Mouse (Mus musculus): Measurements from ENCODE around the gene Usp13. TPM values are rescaled to one million over a fixed set of nuclear protein-coding genes. Genes with fewer than 3 reads are reported as not detected.

The Usp13 gene
- polyA plus RNA-seq, 1 experiment from 2014 or later, result 55.5 TPM

DNA sequence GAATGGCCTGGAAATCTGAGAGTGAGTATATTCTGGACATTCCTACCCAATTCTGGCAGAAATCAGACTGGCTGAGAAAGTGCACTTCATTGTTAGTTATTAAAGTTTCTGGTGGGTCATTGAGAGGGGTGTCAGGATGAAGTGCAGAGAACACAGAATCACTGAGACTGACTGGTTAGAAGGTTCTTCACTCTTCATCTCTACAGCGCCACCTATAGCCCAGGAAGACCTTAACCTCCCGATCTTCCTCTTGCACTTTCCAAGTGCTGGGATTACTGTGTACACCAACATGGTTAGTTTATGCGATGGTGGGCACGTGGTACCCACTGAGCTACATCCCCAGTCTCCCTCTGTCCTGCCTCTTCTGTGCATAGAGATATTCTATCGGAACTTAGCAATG lies 130.1 kb downstream of the Usp13 start:
- no peak for ATAC-seq (replicated peaks; ENCODE audit: insufficient number of reproducible peaks, insufficient read depth, low FRiP score, low read depth)
- H3K27ac ChIP-seq, result no peak overlapping the region
- no peak overlapping the region for H3K4me3 ChIP-seq
- H3K27me3 ChIP-seq, result no peaks in the 10 kb centered on the region
- no peaks in the 10 kb centered on the region for H3K36me3 ChIP-seq
- WGBS, result 81% methylated on average over 5 of the region's 5 CpGs
- no peaks in the 10 kb centered on the region for H3K4me1 ChIP-seq (replicated peaks)
- no peak overlapping the region for H3K4me2 ChIP-seq
- H3K9ac ChIP-seq, result no peak overlapping the region
- no peaks in the 10 kb centered on the region for H3K9me3 ChIP-seq (replicated peaks)

GRCm38 (mm10) chr3:32951382-32951781 lies 134.0 kb downstream of the Usp13 start:
- Histone ChIP-seq H3K4me2 (no peak overlapping the region), H3K27me3 (no peaks in the 10 kb centered on the region), H3K4me3 (no peak overlapping the region), H3K36me3 (no peaks in the 10 kb centered on the region), H3K9me3 (replicated peaks) (no peaks in the 10 kb centered on the region), H3K27ac (no peak overlapping the region), H3K9ac (no peak overlapping the region), H3K4me1 (replicated peaks) (no peaks in the 10 kb centered on the region)
- WGBS, result 13% methylated on average over 1 of the region's 1 CpGs
- no peak for ATAC-seq (replicated peaks; ENCODE audit: insufficient number of reproducible peaks, insufficient read depth, low FRiP score, low read depth)

GRCm38 (mm10) chr3:32961494-32961893 lies 144.1 kb downstream of the Usp13 start:
- 77% methylated on average over 3 of the region's 3 CpGs for WGBS
- Histone ChIP-seq H3K4me1 (replicated peaks) (no peaks in the 10 kb centered on the region), H3K4me3 (no peak overlapping the region), H3K27ac (no peak overlapping the region), H3K4me2 (no peak overlapping the region), H3K27me3 (no peaks in the 10 kb centered on the region), H3K9me3 (replicated peaks) (no peaks in the 10 kb centered on the region), H3K9ac (no peak overlapping the region), H3K36me3 (no peaks in the 10 kb centered on the region)
- no peak for ATAC-seq (replicated peaks; ENCODE audit: insufficient number of reproducible peaks, insufficient read depth, low FRiP score, low read depth)

- no peak for ATAC-seq (replicated peaks; ENCODE audit: insufficient number of reproducible peaks, insufficient read depth, low FRiP score, low read depth)
- WGBS, result 0% methylated on average over 2 of the region's 2 CpGs
- no peaks in the 10 kb centered on the region for H3K27me3 ChIP-seq
These were observed 148.2 kb downstream of the Usp13 start for GRCm38 (mm10) chr3:32965528-32965927.

DNA sequence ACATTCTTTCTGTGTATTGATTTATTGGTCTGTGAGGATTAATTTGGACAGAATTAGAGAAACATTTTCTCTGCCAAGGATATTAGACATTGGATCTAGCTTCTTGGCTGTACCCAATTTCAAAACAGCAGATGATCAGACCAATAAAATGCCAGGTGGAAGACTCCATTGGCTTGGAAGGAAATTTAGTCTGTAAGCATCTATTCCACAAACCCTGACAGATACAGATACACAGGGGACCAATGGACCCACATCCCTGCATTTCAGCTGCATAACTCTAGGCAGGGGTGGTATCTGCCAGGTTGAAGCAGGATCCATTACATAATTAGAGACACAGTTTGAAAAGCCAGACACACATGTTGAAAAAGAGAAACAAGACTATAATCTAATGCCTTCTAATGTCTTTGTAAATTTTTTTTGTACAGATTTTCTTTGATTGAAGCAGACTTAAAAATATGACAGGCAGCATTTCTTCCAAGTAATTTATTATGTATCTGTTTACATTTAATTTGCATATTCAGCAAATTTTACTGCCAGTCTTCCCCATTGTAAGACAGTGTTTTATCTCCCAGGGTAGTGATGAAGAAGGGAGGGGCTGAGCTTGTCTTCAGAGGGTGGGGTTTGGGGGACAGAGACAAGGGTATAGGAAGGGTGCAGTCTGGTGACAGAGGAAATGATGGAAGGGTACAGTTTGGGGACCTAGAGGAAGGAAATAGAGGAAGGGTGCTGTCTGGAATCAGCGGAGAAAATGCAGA lies 151.5 kb downstream of the Usp13 start:
- H3K36me3 ChIP-seq, result no peaks in the 10 kb centered on the region
- WGBS, result 80% methylated on average over 1 of the region's 1 CpGs
- H3K27me3 ChIP-seq, result no peaks in the 10 kb centered on the region
- H3K27ac ChIP-seq, result no peak overlapping the region
- H3K4me3 ChIP-seq, result no peak overlapping the region
- ATAC-seq (replicated peaks; ENCODE audit: insufficient number of reproducible peaks, insufficient read depth, low FRiP score, low read depth), result no peak
- H3K4me2 ChIP-seq, result no peak overlapping the region
- no peak overlapping the region for H3K9ac ChIP-seq
- H3K9me3 ChIP-seq (replicated peaks), result no peaks in the 10 kb centered on the region
- H3K4me1 ChIP-seq (replicated peaks), result no peaks in the 10 kb centered on the region

More at GRCm38 (mm10) chr3:32965528-32965927, 148.2 kb downstream of the Usp13 start:
- no peak overlapping the region for H3K27ac ChIP-seq
- no peak overlapping the region for H3K4me3 ChIP-seq
- no peaks in the 10 kb centered on the region for H3K9me3 ChIP-seq (replicated peaks)
- H3K4me2 ChIP-seq, result no peak overlapping the region
- H3K9ac ChIP-seq, result no peak overlapping the region
- H3K36me3 ChIP-seq, result no peaks in the 10 kb centered on the region
- H3K4me1 ChIP-seq (replicated peaks), result no peaks in the 10 kb centered on the region

DNA sequence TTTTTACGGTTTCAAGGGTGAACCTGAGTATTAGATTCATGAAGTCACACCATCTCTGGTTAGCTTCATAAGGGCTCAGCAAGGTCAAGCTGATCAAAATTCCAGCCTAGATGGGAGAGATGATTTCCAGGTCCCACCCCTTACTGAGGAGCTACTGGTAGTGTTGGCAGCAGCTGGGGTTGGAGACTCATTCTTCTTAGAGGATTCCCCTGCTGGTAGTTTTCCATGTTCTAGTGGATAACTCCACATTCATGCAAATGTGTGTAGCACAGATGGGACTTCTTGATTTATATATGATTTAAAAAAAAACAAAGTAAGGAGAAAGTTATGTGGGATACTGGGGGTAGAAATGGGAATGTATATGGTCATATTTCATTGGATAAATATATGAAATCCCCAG lies 152.9 kb downstream of the Usp13 start:
- H3K27me3 ChIP-seq, result no peaks in the 10 kb centered on the region
- no peak overlapping the region for H3K9ac ChIP-seq
- no peak overlapping the region for H3K4me3 ChIP-seq
- H3K36me3 ChIP-seq, result no peaks in the 10 kb centered on the region
- H3K4me2 ChIP-seq, result no peak overlapping the region
- H3K4me1 ChIP-seq (replicated peaks), result no peaks in the 10 kb centered on the region
- 96% methylated on average over 1 of the region's 1 CpGs for WGBS
- H3K9me3 ChIP-seq (replicated peaks), result no peaks in the 10 kb centered on the region
- no peak for ATAC-seq (replicated peaks; ENCODE audit: insufficient number of reproducible peaks, insufficient read depth, low FRiP score, low read depth)
- H3K27ac ChIP-seq, result no peak overlapping the region

DNA sequence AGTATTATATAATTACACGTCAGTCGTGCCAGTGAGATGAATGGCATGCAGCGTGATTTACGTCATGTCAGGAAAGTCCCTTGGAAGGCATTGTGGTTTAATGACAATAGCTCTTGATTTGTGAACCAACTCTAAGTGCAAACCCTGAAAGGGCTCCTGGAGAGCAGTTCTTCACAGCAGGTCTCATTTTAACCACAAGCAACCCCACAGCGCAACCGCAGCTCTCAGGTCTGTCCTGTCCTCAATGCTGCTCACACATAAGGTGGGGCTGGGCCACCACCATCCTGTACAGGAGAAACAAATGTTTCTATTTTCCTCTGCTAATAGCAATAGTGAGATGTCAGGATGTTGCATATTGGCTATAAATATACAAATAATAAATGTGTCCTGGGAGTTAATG lies 161.9 kb downstream of the Usp13 start:
- H3K4me2 ChIP-seq, result no peak overlapping the region
- H3K4me1 ChIP-seq (replicated peaks), result no peaks in the 10 kb centered on the region
- H3K9me3 ChIP-seq (replicated peaks), result no peaks in the 10 kb centered on the region
- no peak overlapping the region for H3K4me3 ChIP-seq
- H3K27ac ChIP-seq, result no peak overlapping the region
- H3K9ac ChIP-seq, result no peak overlapping the region
- no peak for ATAC-seq (replicated peaks; ENCODE audit: insufficient number of reproducible peaks, insufficient read depth, low FRiP score, low read depth)
- 63% methylated on average over 6 of the region's 6 CpGs for WGBS
- H3K36me3 ChIP-seq, result no peaks in the 10 kb centered on the region
- H3K27me3 ChIP-seq, result no peaks in the 10 kb centered on the region

DNA sequence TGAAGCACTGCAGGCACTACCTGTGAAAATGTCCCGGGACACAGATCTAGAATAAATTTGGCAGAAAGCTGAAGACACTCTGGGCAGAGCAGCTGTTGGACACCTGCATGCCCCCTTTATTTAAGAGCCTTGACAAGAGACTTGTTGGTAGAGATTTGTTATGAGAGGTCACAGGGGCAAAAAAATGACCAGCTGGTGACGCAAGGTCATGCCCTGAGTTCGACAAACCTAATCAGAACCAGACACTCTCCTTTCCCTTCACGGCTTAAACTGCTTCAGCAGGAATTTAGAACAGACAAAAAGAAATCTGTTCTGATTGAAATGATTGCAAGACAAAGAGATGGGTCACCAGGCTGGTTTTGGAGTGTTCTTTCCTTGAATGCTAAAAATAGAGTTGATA lies 162.6 kb downstream of the Usp13 start:
- ATAC-seq (replicated peaks; ENCODE audit: insufficient number of reproducible peaks, insufficient read depth, low FRiP score, low read depth), result no peak
- H3K27ac ChIP-seq, result no peak overlapping the region
- H3K9ac ChIP-seq, result no peak overlapping the region
- 68% methylated on average over 4 of the region's 4 CpGs for WGBS
- no peaks in the 10 kb centered on the region for H3K36me3 ChIP-seq
- H3K4me2 ChIP-seq, result no peak overlapping the region
- H3K4me1 ChIP-seq (replicated peaks), result no peaks in the 10 kb centered on the region
- H3K9me3 ChIP-seq (replicated peaks), result no peaks in the 10 kb centered on the region
- H3K27me3 ChIP-seq, result no peaks in the 10 kb centered on the region
- H3K4me3 ChIP-seq, result no peak overlapping the region

- Histone ChIP-seq H3K36me3 (no peaks in the 10 kb centered on the region), H3K27me3 (no peaks in the 10 kb centered on the region), H3K4me1 (replicated peaks) (peaks cover 3% of the 10 kb centered on the region; the same call in 1 of the 2 replicates), H3K4me2 (no peak overlapping the region), H3K9ac (no peak overlapping the region), H3K9me3 (replicated peaks) (no peaks in the 10 kb centered on the region), H3K27ac (no peak overlapping the region), H3K4me3 (no peak overlapping the region)
- ATAC-seq (replicated peaks; ENCODE audit: insufficient number of reproducible peaks, insufficient read depth, low FRiP score, low read depth), result no peak
- WGBS, result 73% methylated on average over 3 of the region's 3 CpGs
These were observed 167.8 kb downstream of the Usp13 start for GRCm38 (mm10) chr3:32985141-32985540.

Other genes with a start within 250 kb of the Usp13 start
- gene Gnb4, start 201.0 kb upstream of the Usp13 start, polyA plus RNA-seq (2015; fragmentation: Nextera tagmentation; extraction: Ambion mirVana), result 56.5 and 62.2 TPM in 2 replicates
- gene Actl6a, start 111.2 kb upstream of the Usp13 start, polyA plus RNA-seq (2015; fragmentation: Nextera tagmentation; extraction: Ambion mirVana), result 75.9 and 90.3 TPM in 2 replicates
- 447 and 650 TPM in 2 replicates for gene Ndufb5, start 80.6 kb upstream of the Usp13 start, polyA plus RNA-seq (2015; fragmentation: Nextera tagmentation; extraction: Ambion mirVana)
- gene Mrpl47, start 79.9 kb upstream of the Usp13 start, polyA plus RNA-seq (2015; fragmentation: Nextera tagmentation; extraction: Ambion mirVana), result 24.7 and 33.9 TPM in 2 replicates

Measured in heart, embryonic 15.5 days (tissue).